Mouse (Mus musculus): ENCODE data around the gene Dennd1c.

Dennd1c gene

GRCm38 (mm10) chr17:57078336-57078735, at the start of gene Dennd1c:
TSS of gene Dennd1c (minus strand) at chr17:57078514.
- DNase-seq, result peak; percentile 18 to 32

DNA sequence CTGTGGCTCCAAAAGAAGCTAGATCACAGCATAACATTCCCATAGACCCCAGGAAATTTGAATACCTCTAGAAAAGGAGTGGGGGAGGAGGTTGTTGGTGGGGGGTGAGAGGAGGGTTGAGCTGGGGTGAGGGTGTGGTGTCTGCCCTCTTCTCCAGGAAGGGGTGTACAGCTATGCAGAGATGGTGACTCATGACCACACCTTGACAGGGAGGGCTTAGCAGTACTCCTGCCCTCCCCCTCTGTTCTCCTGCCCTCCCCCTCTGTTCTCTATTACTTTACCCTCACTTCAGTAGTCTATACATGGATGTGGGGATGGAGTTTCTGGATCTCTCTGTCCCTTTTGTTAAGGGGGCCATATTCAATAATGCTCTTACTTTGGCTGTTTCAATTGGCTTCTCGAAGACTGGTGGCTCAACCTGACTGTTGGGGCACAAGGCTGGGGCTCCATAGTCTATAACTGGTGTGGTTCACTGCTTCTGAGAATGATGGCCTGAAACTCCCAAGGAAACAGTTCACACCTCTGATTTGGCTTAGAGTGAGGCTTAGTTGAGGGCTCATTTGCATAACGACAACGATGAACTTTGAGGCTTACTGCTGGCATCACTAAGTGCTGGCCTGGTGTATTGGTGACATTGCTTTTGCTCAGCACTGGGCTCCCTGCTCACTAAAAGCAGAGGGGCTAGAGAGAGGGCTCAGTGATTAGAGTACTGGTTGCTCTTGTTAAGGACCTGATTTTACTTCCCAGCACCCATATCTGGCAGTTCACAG, 47.7 kb upstream of the Dennd1c start:
- no peak for DNase-seq

DNA sequence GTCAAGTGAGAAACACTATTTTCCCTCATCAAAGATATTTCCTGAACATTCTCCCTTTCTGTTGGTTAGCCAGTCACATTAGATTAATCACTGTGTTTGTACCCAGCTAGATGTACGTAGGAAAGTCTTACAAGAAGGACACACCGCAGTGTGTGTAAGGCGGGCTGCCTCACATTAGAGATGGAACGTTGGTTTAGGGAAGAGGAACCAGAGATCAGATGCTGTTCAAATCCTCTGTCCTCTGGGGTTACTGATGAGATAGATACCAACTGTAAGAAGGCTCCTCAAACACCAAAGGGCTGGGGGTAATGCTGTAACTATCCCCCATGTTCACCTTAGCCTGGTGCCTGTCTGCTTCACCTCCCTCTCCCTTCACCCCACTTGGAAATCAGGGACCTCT, 46.5 kb upstream of the Dennd1c start:
- DNase-seq, result no peak

DNA sequence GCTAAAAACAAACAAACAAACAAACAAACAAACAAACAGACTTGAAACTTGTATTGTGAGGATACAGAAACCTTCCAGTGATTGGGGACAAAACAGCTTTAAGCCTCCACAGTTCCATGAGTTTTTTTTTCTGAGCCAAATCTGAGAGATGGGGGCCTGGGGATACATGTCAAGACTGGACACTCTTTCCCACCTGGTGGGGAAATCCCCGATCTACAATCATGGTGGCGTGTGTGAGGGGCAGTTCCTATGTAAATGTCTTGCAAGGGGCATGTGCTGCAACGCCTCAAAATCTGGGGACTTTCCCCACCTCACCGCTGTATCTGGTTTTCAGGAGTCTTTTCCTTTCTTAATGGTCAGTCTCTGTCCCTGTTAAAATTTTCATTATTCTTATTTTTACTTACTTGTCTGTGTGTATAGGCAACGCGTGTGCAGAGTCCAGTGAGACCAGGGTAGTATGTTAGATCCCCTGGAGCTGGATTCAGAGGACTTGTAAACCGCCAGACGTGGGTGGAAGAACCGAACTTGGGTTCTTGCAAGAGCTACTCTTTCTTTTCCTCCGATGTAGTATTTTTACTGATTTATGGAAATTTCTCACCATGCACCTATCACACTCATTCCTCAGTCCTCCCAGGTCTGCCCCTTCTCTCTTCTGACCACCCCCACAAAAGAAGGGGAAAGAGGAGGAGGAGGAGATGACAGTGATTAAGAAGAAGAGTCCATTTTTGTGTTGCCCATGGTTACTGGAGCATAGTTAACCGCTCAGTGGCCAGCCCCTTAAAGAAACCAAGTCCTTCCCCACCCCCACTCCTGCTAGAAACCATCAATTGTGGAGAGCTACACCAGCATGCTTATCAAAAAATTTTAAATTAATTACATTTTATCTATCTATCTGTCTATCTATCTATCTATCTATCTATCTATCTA, 45.1 kb upstream of the Dennd1c start:
- no peak for DNase-seq

GRCm38 (mm10) chr17:57121856-57122255, 43.5 kb upstream of the Dennd1c start:
- DNase-seq, result no peak

DNA sequence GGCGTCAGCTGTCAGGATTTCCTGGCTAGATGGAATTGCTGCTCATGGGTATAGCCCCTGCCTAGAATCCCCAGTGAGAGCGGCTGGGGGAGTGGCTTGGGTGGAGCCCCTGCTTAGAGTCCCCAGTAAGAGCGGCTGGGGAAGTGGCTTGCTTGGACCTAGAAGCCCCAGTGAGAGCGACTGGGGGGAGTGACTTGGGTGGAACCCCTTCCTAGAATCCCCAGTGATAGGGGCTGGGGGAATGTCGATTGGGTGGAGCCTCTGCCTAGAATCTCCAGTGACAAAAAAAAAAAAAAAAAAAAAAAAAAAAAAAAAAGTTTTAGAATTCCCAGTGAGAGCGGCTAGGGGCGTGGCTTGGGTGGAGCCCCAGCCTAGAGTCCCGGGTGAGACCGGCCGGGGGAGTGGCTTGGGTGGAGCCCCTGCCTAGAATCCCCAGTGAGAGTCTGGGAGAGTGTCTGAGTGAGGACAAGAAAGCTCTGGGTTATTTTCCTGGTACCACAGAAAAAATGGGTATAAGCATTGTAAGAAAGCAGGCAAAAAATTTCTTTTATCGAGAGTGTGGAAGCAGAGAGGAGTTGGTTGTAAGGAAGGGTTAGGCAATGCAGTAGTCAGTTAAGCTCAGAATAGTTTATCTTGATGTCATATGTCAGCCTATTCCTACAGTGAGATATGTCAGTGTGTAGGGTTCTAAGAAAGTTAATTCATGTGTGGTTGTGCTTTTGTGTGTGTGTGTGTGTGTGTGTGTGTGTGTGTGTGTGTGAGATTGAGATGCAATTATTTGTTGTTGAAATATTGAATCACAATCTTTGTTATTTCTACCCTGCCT, 40.4 kb upstream of the Dennd1c start:
- DNase-seq, result no peak

GRCm38 (mm10) chr17:57116801-57117200, 38.5 kb upstream of the Dennd1c start:
- DNase-seq, result no peak

DNA sequence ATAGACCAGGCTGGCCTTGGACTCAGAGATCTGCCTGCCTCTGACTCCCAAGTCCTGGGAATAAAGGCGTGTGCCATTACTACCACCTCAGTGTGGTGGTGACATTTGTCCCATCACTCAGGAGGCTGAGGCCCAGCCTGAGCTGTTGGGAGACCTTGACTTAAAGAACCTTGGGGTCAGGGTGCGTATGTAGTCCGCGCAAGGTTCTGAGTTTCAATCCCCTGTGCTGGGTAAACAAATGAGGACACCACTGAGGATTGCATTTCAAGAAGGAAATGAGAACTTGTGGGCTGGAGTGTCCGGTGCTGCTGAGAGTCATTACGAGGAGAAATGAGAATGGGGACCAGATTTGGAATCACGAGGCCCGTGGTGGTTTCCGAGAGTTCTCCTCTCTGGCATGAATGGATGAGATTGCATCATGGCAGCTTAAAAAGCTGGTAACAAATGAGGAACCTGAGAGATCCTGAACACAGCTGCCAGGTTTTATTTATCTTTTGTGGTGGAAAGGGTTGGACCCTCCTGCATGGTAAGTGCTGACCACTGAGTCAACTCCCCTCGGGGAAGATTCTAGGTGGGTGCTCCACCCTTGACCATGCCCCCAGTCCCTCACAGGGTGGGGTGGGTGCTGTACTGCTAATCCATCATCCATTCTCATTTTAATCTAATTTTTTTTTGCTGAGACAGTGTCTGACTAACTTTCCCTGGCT, 34.6 kb upstream of the Dennd1c start:
- DNase-seq, result peak; percentile 48 to 49

GRCm38 (mm10) chr17:57110005-57110404, 31.7 kb upstream of the Dennd1c start:
- DNase-seq, result no peak

- DNase-seq, result no peak
Measured at GRCm38 (mm10) chr17:57108666-57109171, 30.4 kb upstream of the Dennd1c start.

GRCm38 (mm10) chr17:57108040-57108665, 29.8 kb upstream of the Dennd1c start:
- no peak for DNase-seq

DNA sequence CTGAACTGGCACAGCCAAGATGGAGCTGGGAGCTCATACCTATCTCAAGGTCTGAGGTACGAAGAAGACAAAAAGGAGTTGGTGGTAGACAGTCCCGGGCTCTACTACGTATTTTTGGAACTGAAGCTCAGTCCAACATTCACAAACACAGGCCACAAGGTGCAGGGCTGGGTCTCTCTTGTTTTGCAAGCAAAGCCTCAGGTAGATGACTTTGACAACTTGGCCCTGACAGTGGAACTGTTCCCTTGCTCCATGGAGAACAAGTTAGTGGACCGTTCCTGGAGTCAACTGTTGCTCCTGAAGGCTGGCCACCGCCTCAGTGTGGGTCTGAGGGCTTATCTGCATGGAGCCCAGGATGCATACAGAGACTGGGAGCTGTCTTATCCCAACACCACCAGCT, 28.8 kb upstream of the Dennd1c start:
- DNase-seq, result no peak

DNA sequence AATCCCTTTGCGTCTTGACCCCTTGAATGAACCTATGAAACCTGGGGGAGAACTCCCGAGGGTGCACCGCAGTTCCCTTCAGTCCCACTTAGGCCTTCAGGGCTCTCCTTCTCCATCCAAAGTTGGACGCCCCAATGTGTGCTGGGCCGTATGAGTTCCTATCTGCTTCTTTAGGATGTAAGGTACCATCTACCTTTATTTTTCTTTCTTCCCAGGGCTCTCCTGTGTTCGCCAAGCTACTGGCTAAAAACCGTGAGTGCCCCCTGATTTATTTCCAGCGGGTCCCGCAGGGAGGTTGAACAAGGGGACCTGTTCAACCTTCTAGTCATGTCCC, 27.7 kb upstream of the Dennd1c start:
- no peak for DNase-seq

DNA sequence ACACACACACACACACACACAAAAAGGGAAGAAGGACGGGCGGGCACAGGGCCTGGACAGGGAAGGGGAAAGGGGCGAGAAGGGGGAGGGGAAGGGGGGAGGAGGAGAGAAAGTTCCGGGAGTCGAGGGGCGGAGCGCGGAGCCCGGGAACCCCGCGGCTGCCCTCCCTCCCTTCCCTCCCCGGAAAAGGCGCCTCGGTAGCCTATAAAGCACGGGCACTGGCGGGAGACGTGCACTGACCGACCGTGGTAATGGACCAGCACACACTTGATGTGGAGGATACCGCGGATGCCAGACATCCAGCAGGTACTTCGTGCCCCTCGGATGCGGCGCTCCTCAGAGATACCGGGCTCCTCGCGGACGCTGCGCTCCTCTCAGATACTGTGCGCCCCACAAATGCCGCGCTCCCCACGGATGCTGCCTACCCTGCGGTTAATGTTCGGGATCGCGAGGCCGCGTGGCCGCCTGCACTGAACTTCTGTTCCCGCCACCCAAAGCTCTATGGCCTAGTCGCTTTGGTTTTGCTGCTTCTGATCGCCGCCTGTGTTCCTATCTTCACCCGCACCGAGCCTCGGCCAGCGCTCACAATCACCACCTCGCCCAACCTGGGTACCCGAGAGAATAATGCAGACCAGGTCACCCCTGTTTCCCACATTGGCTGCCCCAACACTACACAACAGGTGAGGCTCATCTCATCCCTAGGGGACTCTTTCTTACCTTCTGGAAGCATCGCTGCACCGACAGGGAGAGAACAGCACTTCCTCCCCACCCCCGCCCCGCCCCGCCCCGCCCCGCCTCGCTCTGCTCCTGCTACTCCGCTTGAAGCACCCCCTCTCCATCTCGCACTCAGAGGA, 27.1 kb upstream of the Dennd1c start, which contains the start of gene Tnfsf9:
TSS of gene Tnfsf9 (plus strand) at position 145 of the 854 bp plus-strand sequence.
- DNase-seq, result peak; percentile 32 to 34

- DNase-seq, result no peak
Measured at GRCm38 (mm10) chr17:57104496-57104895, 26.2 kb upstream of the Dennd1c start.

- DNase-seq, result no peak
Measured at GRCm38 (mm10) chr17:57102276-57102675, 24.0 kb upstream of the Dennd1c start.

- DNase-seq, result no peak
Measured at GRCm38 (mm10) chr17:57099629-57100325, 21.5 kb upstream of the Dennd1c start.

DNA sequence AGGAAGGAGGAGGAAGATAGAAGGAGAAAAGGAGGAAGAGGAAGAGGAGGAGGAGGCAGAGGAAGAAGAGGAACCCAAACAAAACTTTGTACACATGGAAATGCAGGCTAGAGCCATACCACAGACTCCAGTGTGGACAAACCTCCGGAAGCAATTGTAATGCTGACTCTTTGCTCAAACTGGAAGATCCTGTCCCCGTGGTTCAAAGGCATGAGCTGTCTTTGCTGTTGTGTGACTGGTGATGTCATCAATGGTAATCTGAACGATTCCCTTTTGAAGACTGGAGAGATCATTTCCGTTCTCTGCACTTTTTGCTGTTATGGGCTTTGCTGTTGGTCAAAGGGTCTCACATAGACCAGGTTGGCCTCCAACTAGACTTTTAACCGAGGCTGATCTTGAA, 20.0 kb upstream of the Dennd1c start:
- DNase-seq, result no peak

DNA sequence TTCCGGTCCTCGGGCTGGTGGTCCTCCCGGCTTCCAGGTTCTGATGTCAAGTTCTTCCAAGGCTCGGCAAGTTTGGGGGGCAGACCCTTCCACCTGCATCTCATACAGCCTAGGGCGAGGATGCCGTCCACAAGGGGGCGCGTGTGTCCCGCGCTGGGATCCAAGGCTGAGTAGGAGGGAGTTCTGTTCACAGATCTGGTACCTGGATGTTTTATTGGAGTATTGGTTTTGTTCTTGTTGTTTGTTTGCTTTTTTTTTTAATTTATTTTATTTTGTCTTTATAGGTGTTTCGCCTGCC, 18.3 kb upstream of the Dennd1c start:
- peak; percentile 79 to 81 for DNase-seq
